Mouse (Mus musculus): ENCODE results near the gene Arid1b. TPM values are rescaled to one million over a fixed set of nuclear protein-coding genes. Genes with fewer than 3 reads are reported as not detected.

Arid1b gene
- polyA plus RNA-seq, 1 experiment: 9.1 TPM

DNA sequence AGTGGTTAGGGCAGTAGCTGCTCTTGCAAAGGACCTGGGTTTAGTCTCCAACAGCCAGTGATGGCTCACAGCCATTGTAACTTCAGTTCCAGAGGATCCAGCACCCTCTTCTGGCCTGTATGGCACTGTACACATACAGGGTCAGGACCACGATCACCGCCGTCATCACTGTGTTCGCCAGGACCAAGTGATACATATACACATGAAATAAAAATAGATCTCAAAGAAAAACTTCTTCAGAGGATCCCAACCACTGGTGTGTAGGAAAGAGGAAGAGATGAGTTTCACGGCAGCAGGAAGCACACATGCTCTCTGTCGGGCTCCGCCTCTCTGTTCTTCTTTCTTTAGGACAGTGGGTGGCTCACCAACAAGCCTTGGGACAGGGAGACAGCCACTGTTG is 322.4 kb downstream of the Arid1b start:
- Histone ChIP-seq H3K79me2 (ENCODE audit: control insufficient read depth, insufficient read depth) (no peaks in the 10 kb centered on the region), H3K79me3 (ENCODE audit: low read depth) (no peaks in the 10 kb centered on the region), H3K27me3 (ENCODE audit: control insufficient read depth, insufficient read depth, insufficient read length) (no peaks in the 10 kb centered on the region), H3ac (ENCODE audit: control insufficient read depth, insufficient read length, low read depth) (no peak overlapping the region), H3K36me3 (ENCODE audit: control insufficient read depth, insufficient read depth) (peaks cover 4% of the 10 kb centered on the region), H3K4me3 (ENCODE audit: insufficient read depth, poor library complexity, severe bottlenecking) (no peak overlapping the region)
- no peak for TF ChIP-seq FOSL1 (IDR thresholded peaks at IDR 0.05; ENCODE audit: insufficient read depth, low read length, poor library complexity, severe bottlenecking)
- no peak for TF ChIP-seq MYOD1 (IDR thresholded peaks at IDR 0.05; ENCODE audit: control insufficient read depth, insufficient read length, low read depth)

DNA sequence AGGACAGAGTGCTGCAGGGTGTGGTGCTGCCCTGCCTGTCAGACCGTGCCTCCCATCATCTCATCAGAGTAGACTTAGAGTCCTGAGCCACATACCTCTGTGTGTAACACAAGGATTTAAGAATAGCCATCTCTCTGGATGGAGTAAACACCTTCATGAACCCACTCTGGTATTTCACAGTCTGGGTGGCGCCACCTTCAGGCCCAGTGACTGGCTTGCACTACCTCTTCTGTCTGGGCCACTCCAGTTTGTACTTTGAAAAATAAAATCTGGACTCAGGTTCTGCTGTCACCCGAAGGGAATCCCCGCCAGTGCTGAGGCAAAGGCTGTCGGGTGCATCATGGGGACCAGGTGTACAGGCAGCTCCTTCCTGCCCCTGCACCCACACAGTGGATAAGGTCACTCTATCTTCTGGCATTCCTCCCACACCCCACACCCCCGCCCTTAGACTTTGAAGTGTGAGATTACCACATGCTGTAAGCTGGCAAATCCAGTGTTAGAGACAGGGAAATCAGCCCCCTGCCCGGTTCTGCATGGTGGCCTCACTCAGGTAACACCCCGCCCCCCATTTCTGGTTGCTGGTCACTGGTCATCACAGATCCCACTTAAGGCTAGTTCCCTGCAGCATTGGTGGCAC is 327.6 kb downstream of the Arid1b start:
- no peaks in the 10 kb centered on the region for H3K79me2 ChIP-seq (ENCODE audit: control insufficient read depth, insufficient read depth)
- TF ChIP-seq USF1 (IDR thresholded peaks at IDR 0.05; ENCODE audit: low read depth) (no peak), FOSL1 (IDR thresholded peaks at IDR 0.05; ENCODE audit: insufficient read depth, low read length, poor library complexity, severe bottlenecking) (no peak), MAX (IDR thresholded peaks at IDR 0.05) (no peak), CTCF (IDR thresholded peaks at IDR 0.05; ENCODE audit: control insufficient read depth, insufficient read depth, insufficient read length) (no peak), MYOG (IDR thresholded peaks at IDR 0.05; ENCODE audit: control insufficient read depth, extremely low read depth, insufficient read length) (no peak), CEBPB (IDR thresholded peaks at IDR 0.05; ENCODE audit: low read depth) (no peak), MYOD1 (IDR thresholded peaks at IDR 0.05; ENCODE audit: control insufficient read depth, insufficient read length, low read depth) (no peak)
- no peaks in the 10 kb centered on the region for H3K79me3 ChIP-seq (ENCODE audit: low read depth)
- no peaks in the 10 kb centered on the region for H3K27me3 ChIP-seq (ENCODE audit: control insufficient read depth, insufficient read depth, insufficient read length)
- no peak overlapping the region for H3K4me3 ChIP-seq (ENCODE audit: insufficient read depth, poor library complexity, severe bottlenecking)
- H3ac ChIP-seq (ENCODE audit: control insufficient read depth, insufficient read length, low read depth): no peak overlapping the region
- H3K36me3 ChIP-seq (ENCODE audit: control insufficient read depth, insufficient read depth): peaks cover 7% of the 10 kb centered on the region

DNA sequence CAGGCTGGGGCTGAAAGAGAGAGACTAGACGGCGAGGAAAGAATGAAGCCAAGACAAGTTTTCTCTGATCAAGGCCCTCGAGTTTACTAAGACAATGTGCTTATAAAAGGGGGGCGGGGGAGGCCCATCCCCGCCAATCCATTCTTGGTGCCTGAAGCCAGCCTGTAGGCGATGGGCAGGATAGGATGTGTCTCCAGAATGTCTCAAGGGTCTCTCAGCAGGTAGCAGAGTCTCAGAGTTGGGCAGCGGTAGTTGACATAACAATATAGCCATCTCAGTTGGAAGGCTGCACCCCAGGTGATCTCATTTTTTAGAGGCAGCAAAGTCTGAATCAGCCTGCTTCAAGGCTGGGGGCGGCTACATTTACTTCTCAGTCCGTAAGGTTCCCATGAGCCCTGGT is 328.5 kb downstream of the Arid1b start:
- no peak for TF ChIP-seq CEBPB (IDR thresholded peaks at IDR 0.05; ENCODE audit: low read depth)
- no peak for TF ChIP-seq MYOG (IDR thresholded peaks at IDR 0.05; ENCODE audit: control insufficient read depth, extremely low read depth, insufficient read length)
- no peak for TF ChIP-seq MAX (IDR thresholded peaks at IDR 0.05)
- no peak for TF ChIP-seq USF1 (IDR thresholded peaks at IDR 0.05; ENCODE audit: low read depth)
- no peak for TF ChIP-seq CTCF (IDR thresholded peaks at IDR 0.05; ENCODE audit: control insufficient read depth, insufficient read depth, insufficient read length)
- no peak for TF ChIP-seq MYOD1 (IDR thresholded peaks at IDR 0.05; ENCODE audit: control insufficient read depth, insufficient read length, low read depth)
- TF ChIP-seq FOSL1 (IDR thresholded peaks at IDR 0.05; ENCODE audit: insufficient read depth, low read length, poor library complexity, severe bottlenecking): no peak
- Histone ChIP-seq H3K79me2 (ENCODE audit: control insufficient read depth, insufficient read depth) (no peaks in the 10 kb centered on the region), H3K79me3 (ENCODE audit: low read depth) (no peaks in the 10 kb centered on the region), H3K4me3 (ENCODE audit: insufficient read depth, poor library complexity, severe bottlenecking) (no peak overlapping the region), H3K36me3 (ENCODE audit: control insufficient read depth, insufficient read depth) (peaks cover 7% of the 10 kb centered on the region), H3K27me3 (ENCODE audit: control insufficient read depth, insufficient read depth, insufficient read length) (no peaks in the 10 kb centered on the region), H3ac (ENCODE audit: control insufficient read depth, insufficient read length, low read depth) (no peak overlapping the region)

DNA sequence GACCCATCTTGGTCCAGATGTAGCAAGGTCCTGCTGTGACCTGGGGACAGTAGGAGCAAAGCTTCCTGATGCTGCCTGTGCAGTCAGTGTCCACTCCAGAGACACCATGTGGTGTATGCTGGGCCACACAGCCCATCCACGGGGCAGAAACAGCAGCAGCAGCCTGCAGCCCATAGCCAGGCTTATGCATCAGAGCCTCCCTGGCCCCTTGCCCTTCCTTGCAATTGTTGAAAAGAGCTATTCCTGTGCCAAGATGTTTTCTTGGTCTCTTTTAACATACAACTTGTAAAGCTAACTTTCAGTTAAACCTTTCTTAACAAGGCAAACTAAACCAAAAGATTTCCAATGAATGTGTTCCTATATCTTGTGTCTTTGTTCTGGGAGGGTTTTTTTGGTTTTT is 329.6 kb downstream of the Arid1b start:
- H3K4me3 ChIP-seq (ENCODE audit: insufficient read depth, poor library complexity, severe bottlenecking): no peak overlapping the region
- TF ChIP-seq FOSL1 (IDR thresholded peaks at IDR 0.05; ENCODE audit: insufficient read depth, low read length, poor library complexity, severe bottlenecking) (no peak), MYOD1 (IDR thresholded peaks at IDR 0.05; ENCODE audit: control insufficient read depth, insufficient read length, low read depth) (no peak), USF1 (IDR thresholded peaks at IDR 0.05; ENCODE audit: low read depth) (no peak), CTCF (IDR thresholded peaks at IDR 0.05; ENCODE audit: control insufficient read depth, insufficient read depth, insufficient read length) (no peak), CEBPB (IDR thresholded peaks at IDR 0.05; ENCODE audit: low read depth) (no peak), MYOG (IDR thresholded peaks at IDR 0.05; ENCODE audit: control insufficient read depth, extremely low read depth, insufficient read length) (no peak), MAX (IDR thresholded peaks at IDR 0.05) (no peak)
- H3K36me3 ChIP-seq (ENCODE audit: control insufficient read depth, insufficient read depth): peaks cover 12% of the 10 kb centered on the region
- no peaks in the 10 kb centered on the region for H3K79me2 ChIP-seq (ENCODE audit: control insufficient read depth, insufficient read depth)
- H3ac ChIP-seq (ENCODE audit: control insufficient read depth, insufficient read length, low read depth): no peak overlapping the region
- no peaks in the 10 kb centered on the region for H3K27me3 ChIP-seq (ENCODE audit: control insufficient read depth, insufficient read depth, insufficient read length)
- H3K79me3 ChIP-seq (ENCODE audit: low read depth): no peaks in the 10 kb centered on the region

DNA sequence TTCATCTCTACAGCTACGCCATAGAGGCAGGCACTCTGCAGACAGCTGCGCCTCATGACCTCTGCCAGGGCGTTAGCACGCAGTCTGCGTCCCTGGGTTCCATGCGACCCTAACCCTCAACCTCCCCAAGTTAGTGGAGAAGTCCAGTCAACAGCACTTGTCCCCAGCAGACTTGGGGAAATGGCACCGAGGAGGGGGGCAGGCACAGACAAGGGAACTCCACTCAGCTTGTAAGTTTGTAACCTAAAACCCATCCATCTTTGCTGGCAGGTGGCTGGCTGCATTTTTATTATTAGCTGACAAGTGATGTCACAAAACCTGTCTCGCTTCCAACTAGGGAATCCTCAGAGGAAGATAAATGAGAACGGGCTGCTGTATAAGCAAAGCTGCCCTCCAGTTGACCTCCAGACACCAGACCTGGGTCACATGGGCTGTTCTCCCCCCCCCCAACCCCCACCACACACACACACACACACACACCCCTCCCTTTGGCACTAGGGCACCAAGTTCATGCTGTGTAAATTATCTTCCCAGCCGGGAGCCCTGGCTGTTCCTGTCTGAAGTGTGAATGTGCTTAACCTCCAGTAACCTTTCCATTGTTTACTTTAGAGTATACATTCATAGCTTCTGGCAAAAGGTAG is 330.2 kb downstream of the Arid1b start:
- H3K36me3 ChIP-seq (ENCODE audit: control insufficient read depth, insufficient read depth): peaks cover 12% of the 10 kb centered on the region
- no peaks in the 10 kb centered on the region for H3K27me3 ChIP-seq (ENCODE audit: control insufficient read depth, insufficient read depth, insufficient read length)
- no peaks in the 10 kb centered on the region for H3K79me2 ChIP-seq (ENCODE audit: control insufficient read depth, insufficient read depth)
- no peak for TF ChIP-seq FOSL1 (IDR thresholded peaks at IDR 0.05; ENCODE audit: insufficient read depth, low read length, poor library complexity, severe bottlenecking)
- TF ChIP-seq MAX (IDR thresholded peaks at IDR 0.05): no peak
- no peak for TF ChIP-seq USF1 (IDR thresholded peaks at IDR 0.05; ENCODE audit: low read depth)
- no peak for TF ChIP-seq CEBPB (IDR thresholded peaks at IDR 0.05; ENCODE audit: low read depth)
- no peak for TF ChIP-seq MYOD1 (IDR thresholded peaks at IDR 0.05; ENCODE audit: control insufficient read depth, insufficient read length, low read depth)
- TF ChIP-seq CTCF (IDR thresholded peaks at IDR 0.05; ENCODE audit: control insufficient read depth, insufficient read depth, insufficient read length): no peak
- no peak for TF ChIP-seq MYOG (IDR thresholded peaks at IDR 0.05; ENCODE audit: control insufficient read depth, extremely low read depth, insufficient read length)
- no peaks in the 10 kb centered on the region for H3K79me3 ChIP-seq (ENCODE audit: low read depth)
- no peak overlapping the region for H3K4me3 ChIP-seq (ENCODE audit: insufficient read depth, poor library complexity, severe bottlenecking)
- no peak overlapping the region for H3ac ChIP-seq (ENCODE audit: control insufficient read depth, insufficient read length, low read depth)
